Mouse (Mus musculus): Measurements from ENCODE around the gene Dus3l. TPM values are rescaled to one million over a fixed set of nuclear protein-coding genes. Genes with fewer than 3 reads are reported as not detected.

Gene Dus3l
- polyA plus RNA-seq, 2 experiments = 43.6 to 107 TPM

GRCm38 (mm10) chr17:56717363-56718058 is 47.0 kb upstream of the Dus3l start, which contains the start of the genes Ndufa11 and Vmac:
Gene Ndufa11 (plus strand): TSS chr17:56717767.
Gene Vmac (minus strand): TSS chr17:56718022.
- Histone ChIP-seq H3K36me3 (ENCODE audit: control insufficient read depth, insufficient read depth, low read length) (peaks cover 30% of the 10 kb centered on the region), H3K27me3 (ENCODE audit: control insufficient read depth, insufficient read depth, low read length) (no peaks in the 10 kb centered on the region), H3K4me1 (ENCODE audit: control insufficient read depth, insufficient read depth, low read length) (peaks cover 24% of the 10 kb centered on the region), H3K4me3 (replicated peaks; ENCODE audit: low read length) (peak within 1 kb of the TSS; percentile 53), H3K9ac (ENCODE audit: low read depth, low read length, severe bottlenecking) (peak within 1 kb of the TSS; percentile 71), H3K4me2 (replicated peaks; ENCODE audit: low read depth, low read length, severe bottlenecking) (peak within 1 kb of the TSS; percentile 65), H3K27ac (replicated peaks; ENCODE audit: low read depth, low read length) (peak within 1 kb of the TSS; percentile 81), H3K9me3 (ENCODE audit: control insufficient read depth, low read length) (no peaks in the 10 kb centered on the region)
- WGBS = 1% methylated on average over 59 of the region's 59 CpGs
- ATAC-seq (ENCODE audit: low FRiP score, low read depth) (peak; percentile 72), DNase-seq (ENCODE audit: low spot score) (peak; percentile 99)
- peak; percentile 56; the same call in 1 of the 2 replicates for TF ChIP-seq POLR2A (IDR thresholded peaks at IDR 0.05; ENCODE audit: borderline replicate concordance, extremely low read depth, insufficient read depth, insufficient read length)

GRCm38 (mm10) chr17:56722441-56722840 is 42.1 kb upstream of the Dus3l start:
- no peak for TF ChIP-seq POLR2A (IDR thresholded peaks at IDR 0.05; ENCODE audit: borderline replicate concordance, extremely low read depth, insufficient read depth, insufficient read length)
- H3K4me2 ChIP-seq (replicated peaks; ENCODE audit: low read depth, low read length, severe bottlenecking) = no peak overlapping the region
- no peak for DNase-seq (ENCODE audit: low spot score)
- H3K4me3 ChIP-seq (replicated peaks; ENCODE audit: low read length) = no peak overlapping the region
- peaks cover 26% of the 10 kb centered on the region for H3K36me3 ChIP-seq (ENCODE audit: control insufficient read depth, insufficient read depth, low read length)
- 39% methylated on average over 5 of the region's 5 CpGs for WGBS
- 0 out of 2 replicates have a peak overlapping the region, but pooled peaks have one; percentile 38 for H3K27ac ChIP-seq (replicated peaks; ENCODE audit: low read depth, low read length)
- no peaks in the 10 kb centered on the region for H3K9me3 ChIP-seq (ENCODE audit: control insufficient read depth, low read length)
- H3K9ac ChIP-seq (ENCODE audit: low read depth, low read length, severe bottlenecking) = 0 out of 2 replicates have a peak overlapping the region, but pooled peaks have one; percentile 7
- no peak for ATAC-seq (ENCODE audit: low FRiP score, low read depth)
- H3K27me3 ChIP-seq (ENCODE audit: control insufficient read depth, insufficient read depth, low read length) = no peaks in the 10 kb centered on the region
- H3K4me1 ChIP-seq (ENCODE audit: control insufficient read depth, insufficient read depth, low read length) = peaks cover 41% of the 10 kb centered on the region

- Histone ChIP-seq H3K9ac (ENCODE audit: low read depth, low read length, severe bottlenecking) (no peak overlapping the region), H3K4me2 (replicated peaks; ENCODE audit: low read depth, low read length, severe bottlenecking) (no peak overlapping the region; the same call in 1 of the 2 replicates), H3K9me3 (ENCODE audit: control insufficient read depth, low read length) (no peaks in the 10 kb centered on the region), H3K27ac (replicated peaks; ENCODE audit: low read depth, low read length) (peak overlapping the region; percentile 67), H3K4me1 (ENCODE audit: control insufficient read depth, insufficient read depth, low read length) (peaks cover 45% of the 10 kb centered on the region), H3K4me3 (replicated peaks; ENCODE audit: low read length) (no peak overlapping the region), H3K36me3 (ENCODE audit: control insufficient read depth, insufficient read depth, low read length) (peaks cover 26% of the 10 kb centered on the region), H3K27me3 (ENCODE audit: control insufficient read depth, insufficient read depth, low read length) (no peaks in the 10 kb centered on the region)
- peak; percentile 57 for DNase-seq (ENCODE audit: low spot score)
- TF ChIP-seq POLR2A (IDR thresholded peaks at IDR 0.05; ENCODE audit: borderline replicate concordance, extremely low read depth, insufficient read depth, insufficient read length) = no peak
- 69% methylated on average over 10 of the region's 11 CpGs for WGBS
- peak; percentile 66 for ATAC-seq (ENCODE audit: low FRiP score, low read depth)
These were observed 41.0 kb upstream of the Dus3l start for GRCm38 (mm10) chr17:56723419-56724161.

- H3K4me3 ChIP-seq (replicated peaks; ENCODE audit: low read length) = no peak overlapping the region
- no peaks in the 10 kb centered on the region for H3K9me3 ChIP-seq (ENCODE audit: control insufficient read depth, low read length)
- no peak overlapping the region; the same call in 1 of the 2 replicates for H3K4me2 ChIP-seq (replicated peaks; ENCODE audit: low read depth, low read length, severe bottlenecking)
- H3K4me1 ChIP-seq (ENCODE audit: control insufficient read depth, insufficient read depth, low read length) = peaks cover 39% of the 10 kb centered on the region
- H3K9ac ChIP-seq (ENCODE audit: low read depth, low read length, severe bottlenecking) = no peak overlapping the region
- H3K27me3 ChIP-seq (ENCODE audit: control insufficient read depth, insufficient read depth, low read length) = no peaks in the 10 kb centered on the region
- DNase-seq (ENCODE audit: low spot score) (peak; percentile 43), ATAC-seq (ENCODE audit: low FRiP score, low read depth) (no peak)
- H3K27ac ChIP-seq (replicated peaks; ENCODE audit: low read depth, low read length) = no peak overlapping the region
- peaks cover 14% of the 10 kb centered on the region for H3K36me3 ChIP-seq (ENCODE audit: control insufficient read depth, insufficient read depth, low read length)
- WGBS = 5% methylated on average over 7 of the region's 7 CpGs
- TF ChIP-seq POLR2A (IDR thresholded peaks at IDR 0.05; ENCODE audit: borderline replicate concordance, extremely low read depth, insufficient read depth, insufficient read length) = no peak
These were observed 37.4 kb upstream of the Dus3l start for GRCm38 (mm10) chr17:56727029-56727649.

GRCm38 (mm10) chr17:56727659-56728058 is 36.9 kb upstream of the Dus3l start:
- no peak for ATAC-seq (ENCODE audit: low FRiP score, low read depth)
- no peak for DNase-seq (ENCODE audit: low spot score)
- Histone ChIP-seq H3K4me2 (replicated peaks; ENCODE audit: low read depth, low read length, severe bottlenecking) (no peak overlapping the region; the same call in 1 of the 2 replicates), H3K27ac (replicated peaks; ENCODE audit: low read depth, low read length) (no peak overlapping the region), H3K36me3 (ENCODE audit: control insufficient read depth, insufficient read depth, low read length) (peaks cover 9% of the 10 kb centered on the region; the same call in 1 of the 2 replicates), H3K4me3 (replicated peaks; ENCODE audit: low read length) (no peak overlapping the region), H3K27me3 (ENCODE audit: control insufficient read depth, insufficient read depth, low read length) (no peaks in the 10 kb centered on the region), H3K9ac (ENCODE audit: low read depth, low read length, severe bottlenecking) (no peak overlapping the region), H3K4me1 (ENCODE audit: control insufficient read depth, insufficient read depth, low read length) (peaks cover 34% of the 10 kb centered on the region), H3K9me3 (ENCODE audit: control insufficient read depth, low read length) (no peaks in the 10 kb centered on the region)
- WGBS = 4% methylated on average over 12 of the region's 12 CpGs
- TF ChIP-seq POLR2A (IDR thresholded peaks at IDR 0.05; ENCODE audit: borderline replicate concordance, extremely low read depth, insufficient read depth, insufficient read length) = no peak

Measured in limb, embryonic 14.5 days (tissue).